ENCODE assay signal across 8 mouse cellular contexts in genomic region chr16:89830221-89830648, GRCm38 (mm10).
A peak's percentile ranks its signal among the peaks of the same experiment; 100 is the strongest.
DNase-seq lines count a peak whose midpoint lies in the region; ATAC-seq and TF ChIP-seq lines count a peak whose summit lies in the region.

No protein-coding gene starts in this region.

- no peak overlapping the region for H3K4me2 ChIP-seq in midbrain, embryonic 16.5 days (ENCODE audit: low read length)
- no peak overlapping the region for H3K4me2 ChIP-seq in midbrain, postnatal 0 days (ENCODE audit: low read depth, low read length, poor library complexity, severe bottlenecking)
- H3K4me2 ChIP-seq in heart, postnatal 0 days (ENCODE audit: low read depth, low read length) = peak overlapping the region; percentile 55
- H3K4me2 ChIP-seq in limb, embryonic 15.5 days = no peak overlapping the region
- no peak overlapping the region for H3K4me2 ChIP-seq in stomach, embryonic 16.5 days (ENCODE audit: low read depth, low read length)

- H3K4me1 ChIP-seq in midbrain, embryonic 16.5 days (ENCODE audit: control insufficient read depth, insufficient read depth, low read length) = no peaks in the 10 kb centered on the region
- H3K4me1 ChIP-seq in midbrain, postnatal 0 days (ENCODE audit: insufficient read depth, low read length) = no peaks in the 10 kb centered on the region
- H3K4me1 ChIP-seq in heart, postnatal 0 days (ENCODE audit: control insufficient read depth, insufficient read depth) = peaks cover 17% of the 10 kb centered on the region
- H3K4me1 ChIP-seq in limb, embryonic 15.5 days = 0 out of 2 replicates have a peak, but pooled peaks cover 2% of the 10 kb centered on the region
- no peaks in the 10 kb centered on the region for H3K4me1 ChIP-seq in stomach, embryonic 16.5 days (ENCODE audit: control insufficient read depth, insufficient read depth, low read length)

- TF ChIP-seq EP300 in heart, postnatal 0 days (IDR thresholded peaks at IDR 0.05; ENCODE audit: low read depth) = peak; percentile 86

- no peak for TF ChIP-seq CTCF in midbrain, postnatal 0 days (IDR thresholded peaks at IDR 0.05)
- no peak for TF ChIP-seq CTCF in heart, postnatal 0 days (IDR thresholded peaks at IDR 0.05; ENCODE audit: low read depth)

- H3K27me3 ChIP-seq in midbrain, embryonic 16.5 days (ENCODE audit: control insufficient read depth, insufficient read depth, low read depth, low read length) = no peaks in the 10 kb centered on the region
- H3K27me3 ChIP-seq in midbrain, postnatal 0 days (ENCODE audit: insufficient read depth, low read length) = no peaks in the 10 kb centered on the region
- no peaks in the 10 kb centered on the region for H3K27me3 ChIP-seq in heart, postnatal 0 days (ENCODE audit: control insufficient read depth, insufficient read depth, low read length)
- H3K27me3 ChIP-seq in limb, embryonic 15.5 days = no peaks in the 10 kb centered on the region
- no peaks in the 10 kb centered on the region for H3K27me3 ChIP-seq in stomach, embryonic 16.5 days (ENCODE audit: control insufficient read depth, insufficient read depth, low read length)

- no peaks in the 10 kb centered on the region for H3K9me3 ChIP-seq in midbrain, embryonic 16.5 days (replicated peaks; ENCODE audit: control insufficient read depth, low read length, poor library complexity, severe bottlenecking)
- H3K9me3 ChIP-seq in midbrain, postnatal 0 days (ENCODE audit: low read length) = no peaks in the 10 kb centered on the region
- H3K9me3 ChIP-seq in heart, postnatal 0 days (replicated peaks; ENCODE audit: control insufficient read depth, low read length) = no peaks in the 10 kb centered on the region
- no peaks in the 10 kb centered on the region for H3K9me3 ChIP-seq in limb, embryonic 15.5 days
- no peaks in the 10 kb centered on the region for H3K9me3 ChIP-seq in stomach, embryonic 16.5 days (replicated peaks; ENCODE audit: control insufficient read depth, low read length)

- H3K36me3 ChIP-seq in midbrain, embryonic 16.5 days (ENCODE audit: control insufficient read depth, insufficient read depth, low read length) = no peaks in the 10 kb centered on the region
- H3K36me3 ChIP-seq in midbrain, postnatal 0 days (ENCODE audit: insufficient read depth, low read length) = 0 out of 2 replicates have a peak, but pooled peaks cover 7% of the 10 kb centered on the region
- H3K36me3 ChIP-seq in heart, postnatal 0 days (replicated peaks; ENCODE audit: control insufficient read depth, insufficient read depth, low read length) = no peaks in the 10 kb centered on the region
- H3K36me3 ChIP-seq in limb, embryonic 15.5 days = peaks cover 21% of the 10 kb centered on the region
- H3K36me3 ChIP-seq in stomach, embryonic 16.5 days (ENCODE audit: control insufficient read depth, insufficient read depth, low read length) = no peaks in the 10 kb centered on the region

- 80% methylated on average over 15 of the region's 15 CpGs for WGBS in midbrain, embryonic 16.5 days
- 86% methylated on average over 15 of the region's 15 CpGs for WGBS in midbrain, postnatal 0 days
- WGBS in heart, postnatal 0 days = 9% methylated on average over 15 of the region's 15 CpGs
- 83% methylated on average over 15 of the region's 15 CpGs for WGBS in limb, embryonic 15.5 days
- WGBS in stomach, embryonic 16.5 days = 70% methylated on average over 15 of the region's 15 CpGs

- no peak overlapping the region for H3K9ac ChIP-seq in midbrain, embryonic 16.5 days (ENCODE audit: low read depth, low read length)
- H3K9ac ChIP-seq in midbrain, postnatal 0 days (replicated peaks; ENCODE audit: low read length, poor library complexity, severe bottlenecking) = no peak overlapping the region
- no peak overlapping the region for H3K9ac ChIP-seq in heart, postnatal 0 days (replicated peaks; ENCODE audit: low read depth, low read length)
- no peak overlapping the region for H3K9ac ChIP-seq in limb, embryonic 15.5 days
- H3K9ac ChIP-seq in stomach, embryonic 16.5 days (ENCODE audit: low read length) = no peak overlapping the region; the same call in 1 of the 2 replicates

- no peak overlapping the region for H3K4me3 ChIP-seq in midbrain, embryonic 16.5 days (ENCODE audit: low read depth, low read length)
- no peak overlapping the region for H3K4me3 ChIP-seq in midbrain, postnatal 0 days (ENCODE audit: low read depth, low read length)
- peak overlapping the region; percentile 27 for H3K4me3 ChIP-seq in heart, postnatal 0 days (ENCODE audit: low read depth, low read length)
- no peak overlapping the region for H3K4me3 ChIP-seq in limb, embryonic 15.5 days
- no peak overlapping the region for H3K4me3 ChIP-seq in stomach, embryonic 16.5 days (replicated peaks; ENCODE audit: low read length)

- ATAC-seq in midbrain, embryonic 16.5 days = no peak
- ATAC-seq in midbrain, postnatal 0 days (ENCODE audit: low FRiP score) = no peak
- ATAC-seq in heart, postnatal 0 days (ENCODE audit: insufficient read depth, low read depth) = peak; percentile 87
- no peak for ATAC-seq in limb, embryonic 15.5 days (ENCODE audit: insufficient number of reproducible peaks, low FRiP score, low TSS enrichment, low read depth)
- no peak for ATAC-seq in stomach, embryonic 16.5 days (ENCODE audit: insufficient read depth, low FRiP score)
- ATAC-seq in inflammation-experienced regulatory T-cells, adult 6 months = no peak

- DNase-seq in midbrain, postnatal 0 days (ENCODE audit: low spot score) = no peak
- peak; percentile 85 for DNase-seq in heart, postnatal 0 days (ENCODE audit: low spot score)
- no peak for DNase-seq in ovary, postnatal 10 days (ENCODE audit: low spot score)
- no peak for DNase-seq in layer of hippocampus, postnatal 10 days (ENCODE audit: low spot score in 2 of 2)

- peak overlapping the region; percentile 40; the same call in 1 of the 2 replicates for H3K27ac ChIP-seq in midbrain, embryonic 16.5 days (ENCODE audit: low read length)
- no peak overlapping the region for H3K27ac ChIP-seq in midbrain, postnatal 0 days (ENCODE audit: low read depth, low read length)
- H3K27ac ChIP-seq in heart, postnatal 0 days (ENCODE audit: low read depth) = peak overlapping the region; percentile 78
- 0 out of 2 replicates have a peak overlapping the region, but pooled peaks have one; percentile 17 for H3K27ac ChIP-seq in limb, embryonic 15.5 days
- peak overlapping the region; percentile 40; the same call in 1 of the 2 replicates for H3K27ac ChIP-seq in stomach, embryonic 16.5 days (ENCODE audit: low read length)
